Mouse (Mus musculus): ENCODE data around the gene Vmn2r29. TPM values are rescaled to one million over a fixed set of nuclear protein-coding genes. Genes with fewer than 3 reads are reported as not detected.

The Vmn2r29 gene
- polyA plus RNA-seq, 1 experiment from 2014 or later, result 0.78 TPM

Other genes starting within 250 kb of the Vmn2r29 start
- gene Zfp954, start 125.8 kb downstream of the Vmn2r29 start, polyA plus RNA-seq (2016; fragmentation: Nextera tagmentation; extraction: Ambion mirVana), result 18.1 and 19.3 TPM in 2 replicates
- 12.3 and 12.8 TPM in 2 replicates for gene Zfp773, start 110.6 kb downstream of the Vmn2r29 start, polyA plus RNA-seq (2016; fragmentation: Nextera tagmentation; extraction: Ambion mirVana)
- 3.3 and 3.9 TPM in 2 replicates for gene Zfp418, start 76.0 kb downstream of the Vmn2r29 start, polyA plus RNA-seq (2016; fragmentation: Nextera tagmentation; extraction: Ambion mirVana)
- gene Zfp772, start 37.3 kb downstream of the Vmn2r29 start, polyA plus RNA-seq (2016; fragmentation: Nextera tagmentation; extraction: Ambion mirVana), result 9.3 and 9.5 TPM in 2 replicates
- 1.4 and 2.6 TPM in 2 replicates for gene Gm45844, start 31.0 kb upstream of the Vmn2r29 start, polyA plus RNA-seq (2016; fragmentation: Nextera tagmentation; extraction: Ambion mirVana)
- gene Clcn4, start 53.5 kb upstream of the Vmn2r29 start, polyA plus RNA-seq (2016; fragmentation: Nextera tagmentation; extraction: Ambion mirVana), result 73.0 and 81.7 TPM in 2 replicates
- not detected in 2 replicates for gene Vmn2r30, start 90.3 kb upstream of the Vmn2r29 start, polyA plus RNA-seq (2016; fragmentation: Nextera tagmentation; extraction: Ambion mirVana)
- gene Gm45783, start 127.2 kb upstream of the Vmn2r29 start, polyA plus RNA-seq (2016; fragmentation: Nextera tagmentation; extraction: Ambion mirVana), result not detected in 2 replicates
- not detected in 2 replicates for gene Vmn2r31, start 152.4 kb upstream of the Vmn2r29 start, polyA plus RNA-seq (2016; fragmentation: Nextera tagmentation; extraction: Ambion mirVana)
- gene Vmn2r32, start 232.7 kb upstream of the Vmn2r29 start, polyA plus RNA-seq (2016; fragmentation: Nextera tagmentation; extraction: Ambion mirVana), result not detected in 2 replicates

Measured in forebrain, embryonic 12.5 days (tissue).